Mouse (Mus musculus) adipocyte (in vitro differentiated cells): ENCODE data around the gene Ifna4.
"Not testable (repeated sequence)": the region's sequence is repeated elsewhere in the genome, so short reads cannot be mapped to it uniquely, and the experiment has no call there.

ENCODE experiments used
- DNase-seq: peaks from one replicate; pipeline ENCODE4 v3.0.0-alpha.2; 2016; ENCODE audit warnings: low spot score

Ifna4 gene

DNA sequence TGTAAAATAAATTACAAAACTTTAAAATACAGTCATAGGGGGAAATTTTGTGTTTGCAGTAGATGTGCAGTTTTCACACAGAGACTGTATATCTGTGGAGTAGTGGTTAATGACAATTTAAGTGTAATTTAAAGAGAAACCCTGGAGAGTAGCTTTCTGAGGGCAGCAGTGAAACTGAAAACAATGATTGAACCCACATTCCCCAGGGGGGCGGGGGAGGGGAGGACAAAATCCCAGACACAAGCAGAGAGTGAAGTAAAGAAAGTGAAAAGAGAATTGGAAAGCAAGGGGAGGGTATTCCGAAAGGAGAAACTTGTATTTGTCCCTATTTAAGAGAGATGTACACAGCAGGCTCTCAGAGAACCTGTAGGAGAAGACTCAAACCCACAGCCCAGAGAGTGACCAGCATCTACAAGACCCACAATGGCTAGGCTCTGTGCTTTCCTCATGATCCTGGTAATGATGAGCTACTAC lies at the start of gene Ifna4:
Ifna4 (plus strand) TSS at position 424 of the 474 bp plus-strand sequence.
- no peak for DNase-seq

DNA sequence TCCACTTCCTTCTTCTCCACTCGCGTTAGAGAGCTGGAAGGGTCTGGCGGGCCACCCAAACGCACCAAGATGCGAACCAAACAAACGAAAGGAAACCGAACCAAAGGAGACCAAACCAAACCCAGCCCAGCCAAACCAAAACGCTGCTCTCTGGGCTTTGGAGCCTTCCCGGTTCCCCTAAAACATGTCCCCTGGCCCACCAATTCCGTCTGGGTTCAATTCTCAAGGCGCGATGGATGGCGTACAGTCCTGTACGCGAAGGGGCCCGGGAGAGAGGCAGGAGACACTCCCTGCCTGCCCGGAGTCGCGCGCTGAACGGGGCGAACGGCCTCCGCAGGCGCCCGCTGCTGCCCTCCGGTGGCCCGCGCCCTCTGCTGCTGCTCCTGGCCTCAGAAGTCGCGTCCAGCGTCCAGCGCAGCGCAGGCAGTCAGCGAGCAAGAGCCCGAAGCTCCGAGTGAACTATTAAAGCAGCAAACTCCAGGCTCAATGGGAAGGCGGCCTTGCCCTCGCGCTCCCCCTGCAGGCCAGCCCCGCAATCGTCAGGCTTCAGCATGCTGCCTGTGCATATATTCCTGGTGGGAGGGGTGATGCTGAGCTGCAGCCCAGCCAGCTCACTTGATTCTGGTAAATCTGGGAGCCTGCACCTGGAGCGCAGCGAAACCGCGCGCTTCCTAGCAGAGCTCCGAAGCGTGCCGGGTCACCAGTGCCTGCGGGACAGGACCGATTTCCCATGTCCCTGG lies 47.6 kb upstream of the Ifna4 start, which contains the start of gene Gm13275:
Gm13275 (plus strand) TSS at position 552 of the 740 bp plus-strand sequence.
- not testable (repeated sequence) for DNase-seq

DNA sequence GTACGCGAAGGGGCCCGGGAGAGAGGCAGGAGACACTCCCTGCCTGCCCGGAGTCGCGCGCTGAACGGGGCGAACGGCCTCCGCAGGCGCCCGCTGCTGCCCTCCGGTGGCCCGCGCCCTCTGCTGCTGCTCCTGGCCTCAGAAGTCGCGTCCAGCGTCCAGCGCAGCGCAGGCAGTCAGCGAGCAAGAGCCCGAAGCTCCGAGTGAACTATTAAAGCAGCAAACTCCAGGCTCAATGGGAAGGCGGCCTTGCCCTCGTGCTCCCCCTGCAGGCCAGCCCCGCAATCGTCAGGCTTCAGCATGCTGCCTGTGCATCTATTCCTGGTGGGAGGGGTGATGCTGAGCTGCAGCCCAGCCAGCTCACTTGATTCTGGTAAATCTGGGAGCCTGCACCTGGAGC lies 44.6 kb upstream of the Ifna4 start, which contains the start of gene Gm13279:
Gm13279 (plus strand) TSS at position 301 of the 400 bp plus-strand sequence.
- DNase-seq = not testable (repeated sequence)

DNA sequence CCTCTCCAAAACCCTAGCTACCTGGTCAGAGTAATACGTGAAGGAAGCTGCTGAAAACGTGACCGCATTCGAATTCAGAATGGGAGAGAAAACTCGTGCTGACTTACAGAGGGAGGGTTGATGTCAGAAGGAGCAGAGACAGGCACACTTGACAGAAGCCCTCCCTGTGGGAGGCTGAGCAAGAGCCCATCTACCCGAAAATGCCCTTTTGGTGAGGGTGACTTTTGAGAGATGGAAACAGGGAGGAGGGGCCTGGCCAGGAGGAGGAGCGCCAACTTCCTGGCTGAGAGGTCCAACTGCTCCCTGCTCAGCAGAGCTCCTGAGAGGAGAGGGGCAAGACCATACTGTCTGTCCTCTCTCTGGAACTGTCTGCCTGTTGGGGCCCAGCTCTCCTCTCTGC lies 42.3 kb upstream of the Ifna4 start, which contains the start of gene Gm13285:
Gm13285 (plus strand) TSS at position 301 of the 400 bp plus-strand sequence.
- not testable (repeated sequence) for DNase-seq

DNA sequence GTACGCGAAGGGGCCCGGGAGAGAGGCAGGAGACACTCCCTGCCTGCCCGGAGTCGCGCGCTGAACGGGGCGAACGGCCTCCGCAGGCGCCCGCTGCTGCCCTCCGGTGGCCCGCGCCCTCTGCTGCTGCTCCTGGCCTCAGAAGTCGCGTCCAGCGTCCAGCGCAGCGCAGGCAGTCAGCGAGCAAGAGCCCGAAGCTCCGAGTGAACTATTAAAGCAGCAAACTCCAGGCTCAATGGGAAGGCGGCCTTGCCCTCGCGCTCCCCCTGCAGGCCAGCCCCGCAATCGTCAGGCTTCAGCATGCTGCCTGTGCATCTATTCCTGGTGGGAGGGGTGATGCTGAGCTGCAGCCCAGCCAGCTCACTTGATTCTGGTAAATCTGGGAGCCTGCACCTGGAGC lies 38.7 kb upstream of the Ifna4 start, which contains the start of gene Gm13287:
Gm13287 (plus strand) TSS at position 301 of the 400 bp plus-strand sequence.
- DNase-seq = not testable (repeated sequence)

DNA sequence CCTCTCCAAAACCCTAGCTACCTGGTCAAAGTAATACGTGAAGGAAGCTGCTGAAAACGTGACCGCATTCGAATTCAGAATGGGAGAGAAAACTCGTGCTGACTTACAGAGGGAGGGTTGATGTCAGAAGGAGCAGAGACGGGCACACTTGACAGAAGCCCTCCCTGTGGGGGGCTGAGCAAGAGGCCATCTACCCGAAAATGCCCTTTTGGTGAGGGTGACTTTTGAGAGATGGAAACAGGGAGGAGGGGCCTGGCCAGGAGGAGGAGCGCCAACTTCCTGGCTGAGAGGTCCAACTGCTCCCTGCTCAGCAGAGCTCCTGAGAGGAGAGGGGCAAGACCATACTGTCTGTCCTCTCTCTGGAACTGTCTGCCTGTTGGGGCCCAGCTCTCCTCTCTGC lies 36.4 kb upstream of the Ifna4 start, which contains the start of gene Gm13288:
Gm13288 (plus strand) TSS at position 301 of the 400 bp plus-strand sequence.
- not testable (repeated sequence) for DNase-seq

DNA sequence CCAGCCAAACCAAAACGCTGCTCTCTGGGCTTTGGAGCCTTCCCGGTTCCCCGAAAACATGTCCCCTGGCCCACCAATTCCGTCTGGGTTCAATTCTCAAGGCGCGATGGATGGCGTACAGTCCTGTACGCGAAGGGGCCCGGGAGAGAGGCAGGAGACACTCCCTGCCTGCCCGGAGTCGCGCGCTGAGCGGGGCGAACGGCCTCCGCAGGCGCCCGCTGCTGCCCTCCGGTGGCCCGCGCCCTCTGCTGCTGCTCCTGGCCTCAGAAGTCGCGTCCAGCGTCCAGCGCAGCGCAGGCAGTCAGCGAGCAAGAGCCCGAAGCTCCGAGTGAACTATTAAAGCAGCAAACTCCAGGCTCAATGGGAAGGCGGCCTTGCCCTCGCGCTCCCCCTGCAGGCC lies 35.9 kb upstream of the Ifna4 start:
- DNase-seq = not testable (repeated sequence)

DNA sequence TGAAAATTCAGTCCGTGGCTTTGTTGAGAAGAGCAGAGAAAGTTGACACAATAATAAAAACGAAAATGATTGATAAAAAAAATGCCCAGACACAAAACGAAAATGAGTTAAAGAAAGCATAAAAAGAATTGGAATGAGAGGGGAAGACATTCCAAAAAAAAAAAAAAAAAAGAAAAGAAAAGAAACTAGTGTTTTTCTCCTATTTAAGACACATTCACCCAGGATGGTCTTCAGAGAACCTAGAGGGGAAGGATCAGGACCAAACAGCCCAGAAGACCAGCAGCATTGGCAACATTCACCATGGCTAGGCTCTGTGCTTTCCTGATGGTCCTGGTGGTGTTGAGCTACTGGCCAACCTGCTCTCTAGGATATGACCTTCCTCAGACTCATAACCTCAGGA lies 25.7 kb upstream of the Ifna4 start, which contains the start of gene Ifna7:
Ifna7 (plus strand) TSS at position 301 of the 400 bp plus-strand sequence.
- DNase-seq = no peak

DNA sequence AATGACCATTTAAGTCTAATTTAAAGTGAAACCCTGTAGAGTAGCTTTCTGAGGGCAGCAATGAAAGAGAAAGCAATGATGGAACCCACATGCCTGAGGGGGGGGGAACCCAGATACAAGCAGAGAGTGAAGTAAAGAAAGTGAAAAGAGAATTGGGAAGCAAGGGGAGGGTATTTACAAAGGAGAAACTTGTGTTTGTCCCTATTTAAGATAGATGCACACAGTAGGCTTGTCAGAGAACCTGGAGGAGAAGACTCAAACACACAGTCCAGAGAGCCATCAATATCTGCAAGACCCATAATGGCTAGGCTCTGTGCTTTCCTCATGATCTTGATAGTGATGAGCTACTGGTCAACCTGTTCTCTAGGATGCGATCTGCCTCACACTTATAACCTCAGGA lies 22.0 kb upstream of the Ifna4 start, which contains the start of gene Ifna11:
Ifna11 (plus strand) TSS at position 301 of the 400 bp plus-strand sequence.
- no peak for DNase-seq

DNA sequence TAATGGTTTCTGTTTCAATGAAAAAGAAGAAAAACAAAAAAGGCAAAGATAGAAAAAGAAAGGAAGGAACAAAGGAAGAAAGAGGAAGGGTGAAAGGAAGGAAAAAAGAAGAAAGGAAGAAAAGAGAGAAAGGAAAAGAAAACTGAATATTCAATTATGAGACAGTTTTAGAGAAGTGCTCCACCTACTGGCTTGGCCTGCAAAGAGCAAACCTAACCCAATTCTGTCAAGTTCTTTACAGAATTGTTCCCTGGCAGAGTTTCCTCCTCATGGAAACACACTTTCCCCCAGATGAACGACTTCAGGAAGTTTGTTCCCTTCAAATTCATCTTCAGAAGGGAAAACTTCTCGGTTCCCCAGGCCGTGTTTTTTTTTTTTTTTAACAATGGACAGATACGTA lies 18.7 kb upstream of the Ifna4 start:
- DNase-seq = peak; percentile 27

DNA sequence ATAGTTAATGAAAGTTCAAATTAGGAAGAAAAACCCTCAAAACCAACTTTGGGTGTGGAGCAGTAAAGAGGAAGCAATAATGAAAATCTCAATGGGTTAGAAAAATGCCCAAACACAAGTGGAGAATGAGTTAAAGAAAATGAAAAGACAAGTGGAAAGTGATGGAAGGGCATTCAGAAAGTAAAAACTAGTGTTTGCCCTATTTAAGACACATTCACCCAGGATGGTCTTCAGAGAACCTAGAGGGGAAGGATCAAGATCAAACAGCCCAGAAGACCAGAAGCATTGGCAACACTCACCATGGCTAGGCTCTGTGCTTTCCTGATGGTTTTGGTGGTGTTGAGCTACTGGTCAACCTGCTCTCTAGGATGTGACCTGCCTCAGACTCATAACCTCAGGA lies 14.5 kb upstream of the Ifna4 start, which contains the start of gene Ifna6:
Ifna6 (plus strand) TSS at position 301 of the 400 bp plus-strand sequence.
- not testable (repeated sequence) for DNase-seq

DNA sequence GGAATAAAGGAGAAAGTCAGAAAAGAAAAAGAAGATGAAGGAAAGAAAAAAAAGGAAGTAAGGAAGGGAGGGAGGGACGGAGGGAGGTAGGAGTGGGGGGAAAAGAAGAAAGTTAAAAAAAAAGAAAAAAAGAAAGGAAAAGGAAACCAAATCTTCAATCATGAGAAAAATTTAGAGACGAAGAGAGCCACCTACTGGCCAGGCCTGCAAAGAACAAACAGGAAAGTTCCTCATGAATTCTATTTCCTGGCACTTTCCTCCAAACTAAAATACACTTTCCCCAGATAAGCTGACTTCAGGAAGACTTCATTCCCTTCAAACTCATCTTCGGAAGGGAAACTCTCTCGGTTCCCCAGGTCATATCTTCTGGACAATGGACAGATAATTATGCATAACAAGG lies 11.1 kb upstream of the Ifna4 start:
- peak; percentile 39 for DNase-seq

DNA sequence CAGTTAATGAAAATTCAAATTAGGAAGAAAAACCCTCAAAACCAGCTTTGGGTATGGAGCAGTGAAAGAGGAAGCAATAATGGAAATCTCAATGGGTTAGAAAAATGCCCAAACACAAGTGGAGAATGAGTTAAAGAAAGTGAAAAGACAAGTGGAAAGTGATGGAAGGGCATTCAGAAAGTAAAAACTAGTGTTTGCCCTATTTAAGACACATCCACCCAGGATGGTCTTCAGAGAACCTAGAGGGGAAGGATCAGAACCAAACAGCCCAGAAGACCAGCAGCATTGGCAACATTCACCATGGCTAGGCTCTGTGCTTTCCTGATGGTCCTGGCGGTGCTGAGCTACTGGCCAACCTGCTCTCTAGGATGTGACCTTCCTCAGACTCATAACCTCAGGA lies 6.4 kb upstream of the Ifna4 start, which contains the start of gene Ifna5:
Ifna5 (plus strand) TSS at position 301 of the 400 bp plus-strand sequence.
- DNase-seq = not testable (repeated sequence)

DNA sequence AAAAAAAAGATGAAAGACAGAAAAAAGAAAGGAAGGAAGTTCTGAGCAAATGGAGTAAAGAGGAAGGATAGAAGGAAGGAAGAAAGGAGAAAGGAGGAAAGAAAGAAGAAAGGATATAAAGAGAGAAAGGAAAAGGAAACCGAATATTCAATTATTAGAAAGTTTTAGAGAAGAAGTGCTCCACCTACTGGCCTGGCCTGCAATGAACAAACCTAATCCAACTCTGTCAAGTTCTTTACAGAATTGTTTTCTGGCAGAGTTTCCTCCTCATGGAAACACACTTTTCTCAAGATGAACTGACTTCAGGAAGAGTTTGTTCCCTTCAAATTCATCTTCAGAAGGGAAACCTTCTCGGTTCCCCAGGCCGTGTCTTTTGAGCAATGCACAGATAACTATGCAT lies 2.8 kb upstream of the Ifna4 start:
- DNase-seq = peak; percentile 23

DNA sequence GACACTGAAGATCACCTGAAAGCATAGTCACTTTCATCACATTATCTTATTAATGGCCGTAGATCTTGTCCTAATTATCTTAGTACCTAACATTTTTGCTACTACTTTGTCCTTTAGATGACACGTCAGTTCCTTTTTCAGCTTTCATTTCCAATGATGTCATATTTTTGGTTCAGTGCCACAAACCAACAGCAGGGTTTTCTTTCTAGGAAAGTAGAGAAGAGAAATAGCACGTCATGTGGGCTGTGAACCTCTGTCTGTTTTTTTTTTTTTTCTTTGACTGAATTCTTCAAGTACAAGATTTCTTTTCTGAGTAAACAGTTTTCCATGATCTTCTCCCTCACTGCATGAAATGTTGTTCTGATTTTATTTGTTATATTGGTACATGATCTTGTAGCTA lies 1.6 kb upstream of the Ifna4 start:
- DNase-seq = no peak

DNA sequence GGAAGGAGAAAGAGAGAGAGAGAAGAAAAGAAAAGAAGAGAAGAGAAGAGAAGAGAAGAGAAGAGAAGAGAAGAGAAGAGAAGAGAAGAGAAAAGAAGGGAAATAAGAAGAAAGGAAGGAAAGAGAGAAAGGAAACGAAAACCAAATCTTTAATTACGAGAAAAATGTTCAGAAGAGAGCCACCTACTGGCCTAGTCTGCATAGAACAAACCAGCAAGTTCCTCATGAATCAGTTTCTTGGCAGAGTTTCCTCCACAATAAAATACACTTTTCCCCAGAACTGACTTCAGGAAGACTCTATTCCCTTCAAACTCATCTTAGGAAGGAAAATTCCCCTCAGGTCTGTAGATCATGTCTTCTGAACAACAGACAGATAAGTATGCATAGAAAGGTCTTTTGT lies 3.7 kb downstream of the Ifna4 start:
- DNase-seq = peak; percentile 14

DNA sequence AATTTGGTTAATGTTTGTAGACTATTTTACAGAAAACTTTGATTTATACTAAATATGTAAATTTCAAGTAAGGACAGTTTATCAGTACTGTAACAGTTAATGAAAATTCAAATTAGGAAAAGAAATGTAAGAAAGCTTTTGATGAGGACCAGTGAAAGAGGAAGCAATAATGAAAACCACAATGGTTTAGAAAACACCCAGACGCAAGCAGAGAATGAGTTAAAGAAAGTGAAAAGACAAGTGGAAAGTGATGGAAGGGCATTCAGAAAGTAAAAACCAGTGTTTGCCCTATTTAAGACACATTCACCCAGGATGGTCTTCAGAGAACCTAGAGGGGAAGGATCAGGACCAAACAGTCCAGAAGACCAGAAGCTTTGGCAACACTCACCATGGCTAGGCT lies 8.0 kb downstream of the Ifna4 start, which contains the start of gene Ifna1:
Ifna1 (plus strand) TSS at position 390 of the 400 bp plus-strand sequence.
- no peak for DNase-seq

DNA sequence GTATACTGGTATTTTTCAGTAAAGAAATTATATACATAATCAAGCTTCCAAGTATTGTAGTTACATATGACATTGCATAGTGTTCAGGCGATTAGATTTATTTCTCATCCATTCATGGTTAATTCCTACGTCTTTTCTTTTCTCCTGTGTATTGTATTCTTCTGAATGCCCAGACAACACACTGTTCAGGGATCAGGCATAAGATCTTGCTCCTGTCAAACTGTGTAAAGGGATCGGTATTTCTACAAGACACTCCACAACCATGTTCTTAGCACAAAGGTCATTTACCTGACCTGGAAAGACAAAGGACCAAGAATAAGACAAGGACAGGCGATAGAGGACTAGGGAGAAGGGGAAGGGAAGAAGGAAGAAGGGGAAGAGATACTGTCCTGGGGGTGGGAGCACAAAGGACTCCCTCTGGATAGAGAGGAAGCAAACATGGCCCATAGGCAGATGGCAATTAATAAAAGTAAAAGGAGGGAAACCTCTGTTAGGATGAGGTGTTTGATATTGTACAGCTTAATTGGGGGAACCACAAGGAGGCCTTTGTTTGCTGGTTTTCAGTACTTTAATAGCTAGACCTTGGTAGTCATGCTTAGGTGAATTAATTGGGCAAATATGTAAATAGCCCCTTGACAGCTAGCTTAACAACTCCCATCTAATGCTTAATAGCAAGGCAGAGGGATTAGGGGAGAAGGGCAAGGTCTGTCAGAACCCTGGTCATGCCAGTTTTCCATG lies 9.5 kb downstream of the Ifna4 start:
- DNase-seq = no peak

DNA sequence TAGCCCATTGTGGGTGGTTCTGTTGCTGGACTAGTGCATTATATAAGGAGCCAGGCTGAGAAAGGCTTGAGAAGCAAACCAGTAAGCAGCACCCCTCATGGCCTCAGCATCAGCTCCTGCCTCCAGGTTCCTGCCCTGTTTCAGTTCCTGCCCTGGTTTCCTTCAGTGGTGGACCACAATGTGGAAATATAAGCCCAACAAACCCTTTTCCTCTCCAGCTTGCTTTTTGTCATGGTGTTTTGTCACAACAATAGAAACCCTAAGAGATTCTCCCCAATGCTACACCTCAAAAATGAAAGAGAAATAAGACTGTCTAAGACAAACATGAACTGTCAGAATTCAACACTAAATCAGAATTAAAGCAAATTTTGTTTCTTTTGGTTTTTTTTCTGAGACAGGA lies 17.6 kb downstream of the Ifna4 start:
- no peak for DNase-seq

DNA sequence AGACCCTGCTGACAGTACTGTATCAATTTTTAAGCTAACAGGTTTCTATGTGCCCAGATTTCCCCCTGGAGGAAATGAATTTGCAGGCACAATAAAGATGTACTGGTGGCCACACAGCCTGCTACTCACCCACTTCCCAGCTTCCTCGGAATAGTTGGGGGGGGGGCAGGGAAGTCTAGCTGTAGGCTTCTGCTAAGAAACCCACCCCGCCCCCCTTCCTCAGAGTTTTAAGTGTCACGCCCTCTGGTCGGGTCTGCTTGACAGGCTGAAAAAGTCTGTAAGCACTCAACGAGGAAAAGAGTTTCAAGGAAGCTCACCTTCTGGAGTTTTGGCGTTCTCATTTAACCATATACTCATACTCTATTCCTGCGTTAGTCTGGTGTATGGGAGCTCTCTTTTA lies 21.6 kb downstream of the Ifna4 start:
- DNase-seq = no peak

DNA sequence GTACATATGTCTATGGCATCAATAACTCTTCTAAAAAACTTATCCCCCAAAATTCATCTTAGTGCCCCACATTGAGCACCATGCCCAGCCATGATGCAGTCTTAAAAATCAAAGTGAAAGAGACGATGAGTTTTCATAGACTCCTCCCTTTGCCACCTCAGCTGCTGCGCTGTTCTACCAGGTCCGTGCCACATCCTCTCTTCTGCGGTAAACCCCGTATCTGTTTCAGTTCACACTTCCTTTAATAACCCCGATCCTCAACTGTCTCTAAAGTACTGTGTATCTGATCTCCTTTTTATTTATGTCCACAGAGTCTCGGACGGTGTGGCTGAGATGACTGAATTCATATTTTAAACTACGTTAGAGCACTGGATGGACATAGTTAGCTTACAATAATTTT lies 22.9 kb downstream of the Ifna4 start:
- DNase-seq = no peak

DNA sequence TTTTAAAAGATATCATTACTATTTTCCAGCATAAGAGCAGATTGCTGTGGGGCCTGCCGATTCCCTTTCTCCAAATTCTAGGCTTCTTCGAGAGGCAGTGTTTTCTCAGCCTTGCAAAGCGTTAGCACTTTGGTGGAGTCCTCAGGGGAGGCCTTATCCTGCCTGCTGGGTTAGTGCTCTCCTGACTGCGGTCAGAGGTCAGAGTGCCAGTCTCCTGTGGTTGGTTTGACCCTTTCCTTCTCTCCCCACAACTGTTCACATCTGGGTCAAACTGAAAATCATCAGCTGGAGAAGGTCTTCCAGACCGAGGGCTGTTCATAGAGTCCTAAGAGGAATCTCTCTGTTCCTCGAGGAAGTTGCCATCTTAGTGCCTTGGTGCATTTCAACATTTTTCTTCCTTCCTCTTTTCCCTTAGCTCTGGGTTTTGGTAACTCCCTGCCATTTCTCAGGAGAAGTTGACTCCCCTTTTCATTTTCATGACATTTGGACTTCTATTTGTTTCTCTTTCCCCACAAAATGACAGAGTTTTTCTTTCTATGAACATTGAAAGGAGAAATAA lies 23.4 kb downstream of the Ifna4 start:
- no peak for DNase-seq
